Mouse (Mus musculus) CD8-positive naive resting alpha-beta T cell, adult 2 months (primary cell): ENCODE results near the gene Vsig10.

ENCODE experiments used
- DNase-seq, 2 experiments: peaks; one replicate each; pipeline ENCODE4 v3.0.0; 2022; ENCODE audit warnings: low read depth in 2 of 2, low spot score in 2 of 2

Gene Vsig10

DNA sequence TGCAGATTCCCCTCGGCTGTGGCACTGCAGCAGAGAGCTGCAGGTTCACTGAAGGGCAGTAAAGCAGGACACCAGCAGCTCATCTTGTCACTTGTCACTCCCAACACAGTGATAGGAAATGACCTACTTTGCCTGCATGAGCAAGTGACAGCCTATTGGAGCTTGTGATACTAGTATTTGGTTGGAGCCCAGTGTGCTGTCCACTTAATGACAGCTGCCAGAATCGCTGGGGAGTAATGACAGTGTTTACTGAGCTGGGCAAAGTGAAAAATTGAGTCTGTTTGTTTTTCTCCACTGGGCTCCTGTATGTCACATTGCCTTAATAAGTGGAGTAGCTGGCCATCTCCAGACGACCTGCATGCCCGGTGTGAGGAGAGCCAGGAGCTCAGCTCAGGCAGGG, 61.3 kb downstream of the Vsig10 start:
- DNase-seq = no peak

DNA sequence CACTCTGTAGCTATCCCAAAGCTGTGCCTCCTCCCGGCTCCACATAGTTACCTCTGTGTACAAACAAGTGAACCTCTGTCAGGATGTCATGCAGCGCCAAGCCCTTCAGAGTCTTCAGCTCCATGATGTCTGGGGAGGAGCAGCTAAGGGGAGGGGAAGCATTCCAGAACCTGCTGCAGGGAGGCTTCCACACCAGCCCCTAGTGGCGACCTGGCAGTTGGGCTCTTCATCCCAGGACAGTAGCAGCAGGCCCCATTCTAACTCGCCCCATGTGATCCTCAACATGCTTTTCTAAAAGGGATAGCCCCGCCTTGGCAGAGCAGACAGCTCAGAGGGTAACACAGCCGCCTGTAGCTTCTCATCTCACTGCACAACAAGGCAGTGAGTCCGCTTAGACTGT, 62.9 kb downstream of the Vsig10 start:
- no peak for DNase-seq

DNA sequence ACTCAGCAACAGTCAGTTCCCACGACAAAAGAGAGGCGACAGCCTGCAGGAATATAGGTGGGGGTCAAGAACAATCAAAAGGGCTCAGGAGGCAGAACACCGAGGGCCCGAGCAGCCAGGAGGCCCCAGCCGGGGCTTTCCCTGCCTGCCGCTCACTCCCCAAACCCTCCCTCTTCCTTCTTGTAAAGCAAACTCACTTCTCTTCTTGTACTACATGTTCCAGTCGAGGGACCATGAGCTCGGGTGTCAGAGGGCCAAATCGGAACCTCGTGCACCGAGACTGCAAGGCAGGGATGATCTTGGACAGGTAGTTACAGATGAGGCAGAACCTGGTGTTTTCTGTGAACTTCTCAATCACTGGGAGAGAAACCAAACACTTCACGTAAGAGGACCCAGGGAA, 64.3 kb downstream of the Vsig10 start:
- no peak for DNase-seq

GRCm38 (mm10) chr5:117388296-117388751, 69.4 kb downstream of the Vsig10 start:
- DNase-seq = peak; percentile 40 to 63

DNA sequence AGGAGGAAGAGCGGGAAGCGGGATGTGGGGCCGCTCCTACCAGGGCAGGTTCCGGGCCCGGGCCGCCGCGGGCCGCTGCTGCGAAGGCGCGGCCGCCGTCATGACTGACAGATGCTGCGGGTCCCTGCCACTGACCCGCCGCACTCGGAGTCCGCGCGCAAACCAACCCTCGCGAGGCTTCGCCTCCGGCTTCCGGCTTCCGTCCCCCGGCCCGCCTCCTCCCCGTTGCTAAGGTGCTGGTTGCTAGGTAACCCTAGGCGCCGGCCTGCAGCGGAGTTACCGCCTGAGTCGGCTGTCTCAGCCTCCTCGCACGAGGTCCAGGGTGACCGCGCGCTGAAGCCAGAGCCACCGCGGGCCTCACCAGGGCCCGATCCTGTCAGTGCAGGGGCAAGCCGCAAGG, 70.0 kb downstream of the Vsig10 start, which contains the start of gene Rfc5:
Gene Rfc5 (minus strand): TSS at position 171 of the 400 bp plus-strand sequence.
- peak; percentile 83 to 92 for DNase-seq

GRCm38 (mm10) chr5:117390895-117391294, 72.0 kb downstream of the Vsig10 start:
- DNase-seq = no peak

GRCm38 (mm10) chr5:117395834-117396233, 77.0 kb downstream of the Vsig10 start:
- no peak for DNase-seq

DNA sequence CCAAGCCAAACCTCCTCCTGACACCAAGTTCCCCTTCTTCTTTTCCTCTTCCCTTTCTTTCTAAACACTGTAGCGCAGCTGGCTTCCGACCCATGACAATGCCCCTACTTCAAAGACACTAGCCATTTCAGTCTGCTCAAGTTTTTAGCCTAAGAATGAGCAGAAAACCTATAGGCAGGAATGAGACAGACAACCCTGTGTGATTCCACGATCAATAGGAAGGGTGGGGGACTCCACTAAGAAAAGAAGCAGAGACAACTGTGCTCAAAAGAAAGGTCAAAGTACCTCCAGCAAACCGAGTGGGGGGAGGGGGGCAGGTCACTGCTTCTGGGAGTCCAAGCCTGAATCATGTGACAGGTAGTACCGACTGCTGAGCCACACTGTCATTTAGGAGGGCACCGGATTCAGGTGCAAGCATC, 77.7 kb downstream of the Vsig10 start:
- no peak for DNase-seq

GRCm38 (mm10) chr5:117397371-117397770, 78.5 kb downstream of the Vsig10 start:
- no peak for DNase-seq

- no peak for DNase-seq
Measured at GRCm38 (mm10) chr5:117398007-117398550, 79.2 kb downstream of the Vsig10 start.

DNA sequence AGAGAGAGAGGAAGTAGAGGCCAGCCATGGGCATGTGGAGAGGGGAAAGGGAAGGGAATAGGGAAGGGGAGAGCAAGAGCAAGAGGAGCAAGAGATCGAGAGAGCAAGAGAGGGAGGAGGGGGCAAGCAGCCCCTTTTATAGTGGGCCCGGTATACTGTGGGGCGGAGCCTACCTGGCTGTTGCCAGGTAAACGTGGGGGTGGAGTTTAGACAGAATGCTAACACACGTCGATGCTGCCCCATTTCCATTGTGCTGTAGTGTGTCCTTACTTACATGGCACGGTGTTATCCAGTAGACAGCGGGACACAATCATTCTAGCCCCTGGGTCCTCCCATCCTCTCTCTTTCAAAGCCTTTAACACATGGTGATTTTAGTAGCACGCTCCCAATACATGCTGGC, 80.4 kb downstream of the Vsig10 start:
- no peak for DNase-seq

DNA sequence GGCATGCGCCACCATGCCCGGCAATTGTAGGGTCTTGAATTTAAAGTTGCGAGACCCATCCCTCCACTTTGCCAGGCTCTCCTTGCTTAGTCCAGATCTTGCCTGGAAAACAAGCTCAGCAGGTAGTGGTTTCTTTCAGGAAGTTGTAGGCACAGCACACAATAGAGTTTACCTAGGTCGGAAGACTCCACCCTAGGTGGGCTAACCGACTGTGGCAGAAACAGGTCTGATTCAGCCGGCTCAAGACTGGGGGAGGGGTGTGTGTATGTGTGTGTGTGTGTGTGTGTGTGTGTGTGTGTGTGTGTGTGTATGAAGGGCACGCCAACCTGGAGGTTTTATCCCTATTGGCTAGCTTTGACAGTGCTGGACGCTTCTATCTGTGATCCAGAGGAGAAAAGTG, 84.7 kb downstream of the Vsig10 start:
- DNase-seq = no peak
